Mouse (Mus musculus) megakaryocyte, embryonic 14.5 days (primary cell): Measurements from ENCODE around the gene Rnf182.

Experiments used
- FLI1 ChIP-seq: IDR thresholded peaks from 2 replicates; pipeline ENCODE4 v1.6.1; 2012; ENCODE audit warnings: low read length, inconsistent platforms, mixed read lengths
- GATA1 ChIP-seq: IDR thresholded peaks from 3 replicates; pipeline ENCODE4 v1.6.1; 2012; ENCODE audit warnings: mixed read lengths, low read length, inconsistent platforms, borderline replicate concordance

- TF ChIP-seq FLI1, result no peak
- no peak for TF ChIP-seq GATA1
Observed at GRCm38 (mm10) chr13:43603042-43603441, 12.5 kb upstream of the Rnf182 start.
